Mouse (Mus musculus) left cerebral cortex, adult 8-10 months (tissue): ENCODE data around the gene Tex14. TPM values are rescaled to one million over a fixed set of nuclear protein-coding genes. Genes with fewer than 3 reads are reported as not detected.
"Not testable (repeated sequence)": the region's sequence is repeated elsewhere in the genome, so short reads cannot be mapped to it uniquely, and the experiment has no call there.

ENCODE experiments used
- DNase-seq, 2 experiments: peaks; one replicate each; pipeline ENCODE4 v3.0.0; 2022; ENCODE audit warnings: low spot score in 2 of 2
- total RNA-seq, 4 experiments: library from RNA; stranded (reverse); gene quantifications; 2 replicates each; pipeline ENCODE4 v1.2.4; 2022

Gene Tex14
- total RNA-seq, 4 experiments from 2014 or later: 0.57 to 1.4 TPM; not detected in 2

- peak; percentile 83 to 87 for DNase-seq
These were observed 21.8 kb downstream of the Tex14 start for GRCm38 (mm10) chr11:87426450-87427250.

DNA sequence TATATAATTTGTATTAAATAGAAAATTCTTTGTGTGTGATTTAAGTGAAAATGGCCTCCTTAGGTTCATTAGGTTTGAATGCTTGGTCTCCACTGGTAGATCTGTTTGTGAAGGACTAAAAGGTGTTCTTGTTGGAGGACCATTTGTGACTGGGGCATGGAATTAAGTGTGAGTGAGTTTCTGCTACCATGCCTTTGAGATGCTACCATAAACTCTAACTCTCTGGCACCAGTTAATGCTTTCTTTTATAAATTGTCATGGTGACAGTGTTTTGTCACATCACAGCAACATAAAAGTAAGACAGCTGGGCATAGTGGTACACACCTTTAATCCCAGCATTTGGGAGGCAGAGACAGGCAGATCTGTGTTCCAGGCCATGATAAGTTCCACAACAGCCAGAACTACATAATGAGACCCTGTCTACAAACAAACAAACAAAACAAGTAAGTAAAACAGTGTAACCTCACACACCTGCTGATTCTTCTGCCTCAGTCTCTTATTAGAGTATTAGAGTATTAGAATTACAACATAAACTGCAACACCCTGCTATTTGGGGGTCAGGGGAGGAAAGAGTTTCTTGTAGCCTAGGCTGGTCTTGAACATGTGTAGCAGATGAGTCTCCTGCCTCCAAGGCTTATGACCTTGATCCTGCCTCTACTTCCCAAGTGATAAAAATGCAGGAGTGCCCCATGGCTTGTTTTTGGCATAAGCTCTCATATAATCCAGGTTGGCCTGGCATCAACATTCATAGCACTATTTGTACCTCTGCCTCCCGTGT, 22.6 kb downstream of the Tex14 start:
- no peak for DNase-seq

DNA sequence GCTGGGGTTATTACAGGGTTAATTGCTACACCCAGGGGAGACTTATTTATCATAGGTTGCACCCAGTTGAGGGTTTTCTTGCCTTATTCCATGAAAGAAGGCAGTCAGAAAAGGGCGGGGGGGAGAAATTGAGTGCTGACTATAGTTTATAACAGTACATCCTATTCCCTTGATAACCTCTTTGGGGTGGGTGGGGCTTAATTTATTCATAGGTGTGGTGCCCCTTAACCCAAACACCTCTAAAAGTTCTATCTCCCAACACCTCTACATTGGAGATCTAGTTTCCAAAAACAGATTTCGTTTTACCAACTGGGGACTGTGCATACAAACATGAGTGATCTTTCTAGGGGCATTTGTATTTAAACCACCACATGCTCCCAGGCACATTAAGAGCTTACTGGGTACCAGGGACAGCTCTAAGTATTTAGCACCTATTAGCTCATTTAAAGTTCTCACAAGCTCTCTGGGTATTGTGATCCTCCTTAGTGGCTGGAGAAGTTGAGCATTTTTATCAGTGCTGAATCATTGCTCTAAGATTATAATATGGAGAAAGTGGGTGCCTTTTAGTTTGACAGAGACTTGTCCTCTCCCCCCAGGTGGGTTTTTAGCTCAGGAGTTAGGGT, 23.3 kb downstream of the Tex14 start:
- DNase-seq: no peak

- no peak for DNase-seq
These were observed 24.5 kb downstream of the Tex14 start for GRCm38 (mm10) chr11:87429363-87429762.

DNA sequence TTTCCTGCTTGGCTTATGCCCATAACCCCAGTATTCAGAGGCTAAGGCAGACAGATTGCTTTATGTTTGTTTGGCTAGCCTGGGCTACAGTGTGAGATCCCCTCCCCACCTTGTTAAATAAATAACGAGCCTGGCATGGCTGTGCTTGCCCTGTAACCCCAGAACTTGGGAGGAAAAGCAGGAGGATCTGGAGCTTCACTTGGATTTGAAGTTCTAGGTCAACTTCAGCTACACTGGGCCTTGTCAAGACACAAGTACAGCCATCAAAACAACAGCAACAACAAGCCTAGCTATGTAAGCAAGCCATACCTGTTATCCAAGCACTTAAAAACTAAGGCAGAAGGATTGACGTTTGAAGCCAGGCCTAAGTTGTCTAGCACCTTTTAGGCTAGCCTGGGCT, 25.5 kb downstream of the Tex14 start:
- DNase-seq: no peak

- not testable (repeated sequence) for DNase-seq
These were observed 26.9 kb downstream of the Tex14 start for GRCm38 (mm10) chr11:87431813-87432212.

DNA sequence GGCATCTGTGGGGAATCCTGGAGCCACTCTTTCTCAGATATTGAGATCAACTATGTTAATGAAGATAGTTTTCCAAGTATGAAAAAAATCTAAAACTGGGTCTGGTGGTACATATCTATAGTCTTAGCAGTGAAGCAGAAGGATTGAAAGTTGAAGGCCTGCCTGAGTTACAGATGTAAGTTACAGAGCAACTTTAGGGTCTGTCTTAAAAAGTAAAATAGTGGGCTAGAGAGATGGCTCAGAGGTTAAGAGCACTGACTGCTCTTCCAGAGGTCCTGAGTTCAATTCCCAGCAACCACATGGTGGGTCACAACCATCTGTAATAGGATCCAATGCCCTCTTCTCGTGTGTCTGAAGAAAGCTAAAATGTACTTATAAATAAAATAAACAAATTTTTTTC, 27.6 kb downstream of the Tex14 start:
- no peak for DNase-seq

GRCm38 (mm10) chr11:87432933-87433669, 28.2 kb downstream of the Tex14 start:
- no peak for DNase-seq

- DNase-seq: not testable (repeated sequence)
These were observed 30.2 kb downstream of the Tex14 start for GRCm38 (mm10) chr11:87435107-87435506.

DNA sequence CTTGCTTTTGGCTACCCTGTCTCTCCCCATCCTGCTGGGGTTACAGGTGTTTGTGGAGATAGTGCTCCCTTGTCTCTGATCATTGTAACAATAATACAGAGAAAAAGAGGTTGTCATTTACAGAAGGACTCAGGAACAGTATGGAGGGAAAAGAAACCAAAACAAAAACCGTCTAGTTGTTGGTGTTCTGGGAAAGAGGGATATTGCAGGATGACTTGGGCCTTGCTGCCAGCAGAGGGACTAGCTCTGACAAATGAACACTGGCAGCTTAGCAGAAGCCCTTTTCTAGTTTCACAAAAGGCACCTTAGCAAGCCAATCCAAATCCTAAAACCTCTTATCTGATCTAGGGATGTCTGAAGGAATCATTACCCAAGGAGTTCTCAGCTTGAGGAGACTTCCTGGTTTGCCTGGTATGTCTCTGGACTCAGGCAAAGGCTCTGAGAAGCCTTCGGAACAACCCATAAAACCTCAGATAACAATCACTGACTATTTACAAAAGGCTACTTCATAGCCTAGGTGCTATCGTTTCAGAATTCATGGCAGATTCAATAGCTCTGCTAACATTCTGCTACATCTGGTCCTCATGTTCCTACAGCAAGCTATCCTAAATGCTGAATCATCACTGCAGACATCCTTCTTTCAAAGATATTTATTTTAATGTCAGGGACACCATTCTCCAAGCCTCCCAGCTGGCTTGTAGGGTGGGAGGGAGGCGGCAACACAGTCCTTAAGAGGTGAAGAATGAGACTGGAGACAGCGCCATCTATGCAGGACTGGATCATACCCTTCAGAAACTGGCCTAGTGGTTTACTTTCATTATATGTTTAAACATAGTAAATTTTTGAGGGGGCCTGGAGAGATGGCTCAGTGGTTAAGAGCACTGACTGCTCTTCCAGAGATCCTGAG, 31.7 kb downstream of the Tex14 start:
- DNase-seq: no peak

- no peak for DNase-seq
These were observed 35.0 kb downstream of the Tex14 start for GRCm38 (mm10) chr11:87439796-87440420.

DNA sequence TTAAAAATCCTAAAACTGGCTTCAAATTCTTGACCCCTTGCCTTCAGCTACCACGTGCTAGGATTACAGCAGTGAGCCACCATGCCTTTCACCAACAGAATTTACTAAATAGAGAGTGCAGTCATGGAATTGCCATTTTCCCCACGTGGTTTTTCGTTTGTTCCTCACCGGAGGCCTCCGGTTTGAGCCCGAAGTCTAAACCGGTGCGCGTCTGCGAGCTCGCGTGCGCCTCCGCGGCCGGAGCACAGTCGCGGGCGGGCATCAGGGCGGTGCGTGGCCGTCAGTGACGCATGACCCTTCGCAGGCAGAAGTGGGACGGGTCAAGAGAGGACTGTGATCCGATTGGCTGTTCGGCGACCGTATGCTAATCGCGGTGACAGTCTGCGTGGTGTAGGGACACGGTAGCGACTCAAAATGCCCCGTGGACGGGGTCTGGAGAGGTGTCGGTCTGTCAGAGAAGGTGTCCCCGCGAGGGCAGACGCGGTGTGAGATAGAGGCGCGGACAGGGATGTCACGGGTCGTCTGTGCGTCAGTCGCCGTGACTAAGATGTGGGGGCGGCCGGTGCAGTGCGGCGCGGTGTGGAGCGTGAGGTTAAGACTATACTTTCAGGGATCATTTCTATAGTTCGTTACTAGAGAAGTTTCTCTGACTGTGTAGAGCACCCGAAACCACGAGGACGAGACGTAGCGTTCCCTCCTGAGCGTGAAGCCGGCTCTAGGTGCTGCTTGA, 37.9 kb downstream of the Tex14 start:
- peak; percentile 73 to 85 for DNase-seq

DNA sequence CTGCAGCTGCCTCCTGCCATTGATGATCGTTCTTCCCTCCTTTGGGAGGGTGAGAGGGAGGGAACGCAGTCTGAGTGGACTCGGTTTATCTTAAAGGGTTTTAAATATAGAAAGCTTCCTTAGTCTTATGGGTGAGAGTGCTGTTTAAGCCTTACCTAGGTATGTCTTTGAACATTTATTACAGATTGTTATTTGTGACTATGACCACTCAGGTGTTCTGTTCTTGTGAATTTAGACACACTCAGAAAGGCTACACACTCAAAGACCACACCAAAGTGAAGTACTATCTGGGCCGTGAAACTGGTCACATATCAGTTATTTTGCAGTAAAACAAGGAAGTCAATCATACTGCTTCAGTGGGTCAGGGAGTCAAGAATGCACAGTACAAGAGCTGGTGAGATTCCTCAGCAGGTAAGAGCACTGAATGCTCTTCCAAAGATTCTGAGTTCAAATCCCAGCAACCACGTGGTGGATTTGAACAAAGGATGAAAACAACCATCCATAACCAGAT, 38.6 kb downstream of the Tex14 start:
- DNase-seq: peak in 1 of 2 experiments; percentile 78

DNA sequence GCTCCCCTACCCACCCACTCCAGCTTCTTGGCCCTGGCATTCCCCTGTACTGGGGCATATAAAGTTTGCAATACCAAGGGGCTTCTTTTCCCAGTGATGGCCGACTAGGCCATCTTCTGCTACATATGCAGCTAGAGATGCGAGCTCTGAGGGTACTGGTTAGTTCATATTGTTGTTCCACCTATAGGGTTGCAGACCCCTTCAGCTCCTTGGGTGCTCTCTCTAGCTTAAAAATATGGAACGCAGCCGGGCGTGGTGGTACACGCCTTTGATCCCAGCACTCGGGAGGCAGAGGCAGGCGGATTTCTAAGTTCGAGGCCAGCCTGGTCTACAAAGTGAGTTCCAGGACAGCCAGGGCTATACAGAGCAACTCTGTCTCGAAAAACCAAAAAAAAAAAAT, 39.2 kb downstream of the Tex14 start:
- DNase-seq: not testable (repeated sequence)

DNA sequence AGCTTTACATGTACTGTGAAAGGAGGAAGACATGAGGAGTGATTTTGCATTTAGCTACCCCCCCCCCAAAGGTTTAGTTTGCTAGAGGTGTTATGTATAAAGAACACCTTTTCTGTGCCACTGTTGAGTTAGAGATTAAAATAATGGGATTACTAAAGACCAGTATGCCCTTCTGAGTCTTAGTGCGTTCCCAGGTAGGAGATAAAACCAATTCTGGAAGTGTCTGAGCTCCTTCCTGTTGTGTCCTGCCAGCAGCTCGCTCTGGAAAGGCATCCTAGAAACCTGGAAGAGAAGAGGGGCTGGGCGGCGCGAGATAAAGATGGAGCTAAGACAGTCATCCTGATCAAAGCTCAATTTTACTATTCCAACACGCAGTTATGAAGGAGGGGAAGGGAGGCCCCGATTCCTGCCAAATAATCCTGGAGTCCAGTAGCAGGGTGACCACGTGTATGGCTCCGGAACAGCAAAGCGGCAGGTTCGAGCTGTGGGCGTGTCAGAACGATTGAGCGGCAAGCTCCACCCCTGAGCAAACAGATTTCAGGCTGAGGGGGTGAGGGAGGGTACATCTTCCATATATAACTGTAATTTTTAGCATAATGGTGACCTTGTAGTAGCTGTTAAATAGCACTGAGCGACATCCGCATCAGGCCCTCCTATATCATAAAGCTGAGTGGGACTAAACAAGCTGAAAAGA, 40.0 kb downstream of the Tex14 start:
- no peak for DNase-seq

DNA sequence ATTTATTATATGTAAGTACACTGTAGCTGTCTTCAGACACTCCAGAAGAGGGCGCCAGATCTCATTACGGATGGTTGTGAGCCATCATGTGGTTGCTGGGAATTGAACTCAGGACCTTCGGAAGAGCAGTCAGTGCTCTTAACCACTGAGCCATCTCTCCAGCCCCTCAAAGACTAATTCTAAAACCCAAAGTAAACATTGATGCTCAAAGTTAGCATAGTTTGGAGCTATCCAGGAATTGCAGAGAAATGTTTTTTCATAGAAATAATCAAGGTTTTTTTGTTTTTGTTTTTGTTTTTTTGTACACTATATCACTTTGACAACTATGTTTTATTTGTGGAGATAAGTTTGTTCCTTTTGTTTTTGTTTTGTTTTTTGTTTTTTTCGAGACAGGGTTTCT, 40.7 kb downstream of the Tex14 start:
- DNase-seq: not testable (repeated sequence)

DNA sequence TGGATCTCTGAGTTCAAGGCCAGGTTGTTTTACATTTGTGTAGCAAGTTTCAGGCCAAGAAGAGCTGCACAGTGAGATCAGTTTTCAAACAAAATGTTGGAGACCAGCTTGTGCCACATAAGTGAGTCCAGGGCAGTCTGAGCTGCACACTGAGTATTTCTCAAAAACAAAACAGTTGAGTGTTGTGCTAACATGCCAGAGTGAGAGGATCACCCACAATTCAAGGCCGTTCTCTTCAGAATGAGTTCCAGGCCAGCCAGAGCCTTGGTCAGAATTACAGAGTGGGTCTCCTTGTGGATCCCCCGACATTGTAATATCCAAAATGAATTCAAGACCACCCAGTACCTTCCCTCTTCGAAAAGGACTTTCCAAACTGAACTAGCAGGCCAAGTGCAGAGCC, 41.3 kb downstream of the Tex14 start:
- no peak for DNase-seq

DNA sequence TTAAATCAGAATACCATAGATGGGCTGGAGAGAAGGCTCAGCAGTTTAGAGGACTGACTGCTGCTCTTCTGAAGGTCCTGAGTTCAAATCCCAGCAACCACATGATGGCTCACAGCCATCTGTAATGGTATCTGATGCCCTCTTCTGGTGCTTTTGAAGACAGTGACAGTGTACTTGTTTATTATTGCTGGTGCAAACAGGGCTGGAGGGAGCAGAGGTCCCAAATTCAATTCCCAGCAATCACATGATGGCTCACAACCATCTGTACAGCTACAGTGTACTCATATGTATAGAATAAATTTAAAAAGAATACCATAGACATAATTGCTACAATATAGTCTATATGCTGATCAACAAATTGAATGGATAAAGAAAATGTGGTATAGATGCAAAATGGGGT, 42.6 kb downstream of the Tex14 start:
- no peak for DNase-seq
